Mouse (Mus musculus): ENCODE results near the gene Pygm. TPM values are rescaled to one million over a fixed set of nuclear protein-coding genes. Genes with fewer than 3 reads are reported as not detected.

Pygm gene
- polyA plus RNA-seq, 1 experiment, result 0.14 TPM

DNA sequence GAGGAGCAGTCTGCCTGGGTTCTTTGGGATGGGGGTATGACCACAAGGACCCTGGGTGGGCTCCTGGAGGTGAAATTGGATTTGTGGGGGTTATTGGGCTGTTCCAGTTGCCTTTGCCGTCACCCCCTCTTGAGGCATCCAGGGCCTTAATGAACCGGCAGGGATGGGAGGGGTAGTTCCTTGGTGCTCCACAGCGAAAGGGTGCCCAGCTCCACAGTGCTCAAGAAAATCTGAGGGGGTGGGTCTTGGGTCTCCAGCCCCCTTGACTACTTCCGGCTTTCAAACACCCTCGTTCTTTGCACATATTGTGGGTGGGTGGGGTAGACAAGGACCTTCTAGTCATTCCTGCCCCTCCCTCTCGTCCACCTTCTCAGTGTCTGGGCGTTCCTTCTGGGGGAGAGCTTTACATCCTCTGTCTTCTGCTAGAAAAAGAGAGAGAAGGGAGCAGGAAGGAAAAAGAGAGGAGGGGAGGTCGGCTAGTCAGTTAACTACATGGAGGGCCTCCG is 35.7 kb downstream of the Pygm start:
- Histone ChIP-seq H3K27me3 (ENCODE audit: control insufficient read depth) (peaks cover 68% of the 10 kb centered on the region), H3K36me3 (ENCODE audit: control insufficient read depth) (no peaks in the 10 kb centered on the region), H3K4me3 (replicated peaks) (no peak overlapping the region), H3K9me3 (ENCODE audit: control insufficient read depth, low read length) (no peaks in the 10 kb centered on the region), H3K4me1 (ENCODE audit: control insufficient read depth) (peaks cover 6% of the 10 kb centered on the region)
- no peak for TF ChIP-seq GATA1 (IDR thresholded peaks at IDR 0.05; ENCODE audit: low read length)
- no peak for TF ChIP-seq TAL1 (IDR thresholded peaks at IDR 0.05; ENCODE audit: low read length)

DNA sequence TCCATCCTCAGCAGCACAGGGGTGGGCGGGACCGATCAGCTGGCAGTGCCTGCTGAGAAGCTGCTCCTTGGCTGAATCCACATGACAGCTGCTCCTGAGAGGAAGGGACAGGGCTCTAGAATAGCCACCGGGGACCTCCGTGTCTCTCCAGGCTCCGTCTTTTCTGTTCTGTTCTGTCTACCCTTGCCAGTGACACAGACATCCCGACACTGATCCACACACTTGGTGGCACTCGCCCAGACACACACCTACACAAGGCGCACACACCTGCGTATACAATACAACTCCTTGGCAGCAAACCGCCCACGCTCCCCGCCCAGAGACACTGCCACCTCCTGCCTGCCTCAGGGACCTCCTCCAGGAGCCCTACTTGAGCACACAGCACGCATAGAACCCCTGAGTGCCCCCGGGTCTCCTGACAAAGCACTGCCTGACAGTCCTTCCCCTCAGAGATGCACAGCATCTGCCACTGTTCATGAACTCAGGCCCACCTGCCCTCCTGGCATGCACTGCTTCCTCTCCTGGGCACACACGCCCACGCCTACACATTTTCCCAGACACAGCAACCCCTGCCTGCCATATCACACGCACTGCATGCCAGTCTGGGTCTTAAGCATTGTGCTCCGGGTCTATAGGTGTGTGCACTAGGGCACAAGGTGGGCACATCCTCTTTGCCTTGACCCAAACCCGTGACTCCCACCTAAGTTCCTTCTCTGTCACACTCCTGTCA is 36.4 kb downstream of the Pygm start:
- no peak overlapping the region for H3K4me3 ChIP-seq (replicated peaks)

DNA sequence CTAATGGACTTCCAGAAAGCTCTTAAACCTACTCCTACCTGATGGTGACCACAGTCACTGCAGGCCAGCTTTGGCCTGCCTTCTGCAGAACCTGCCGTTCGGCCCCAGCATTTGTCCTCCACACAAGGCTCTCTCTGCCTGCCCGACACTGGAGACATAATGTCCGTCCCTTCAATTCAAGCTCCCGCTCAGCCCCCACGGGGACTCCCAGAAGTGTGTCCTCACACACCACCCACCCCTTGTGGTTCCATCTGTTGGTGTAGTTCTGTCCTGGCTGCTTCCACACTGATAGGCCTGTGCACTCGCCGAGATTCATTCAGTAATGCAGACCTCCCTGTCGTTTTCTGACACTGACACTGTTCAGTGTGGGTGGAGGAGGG is 37.0 kb downstream of the Pygm start:
- TF ChIP-seq GATA1 (IDR thresholded peaks at IDR 0.05; ENCODE audit: low read length) (no peak), TAL1 (IDR thresholded peaks at IDR 0.05; ENCODE audit: low read length) (no peak)
- Histone ChIP-seq H3K27me3 (ENCODE audit: control insufficient read depth) (peaks cover 76% of the 10 kb centered on the region), H3K9me3 (ENCODE audit: control insufficient read depth, low read length) (no peaks in the 10 kb centered on the region), H3K4me3 (replicated peaks) (no peak overlapping the region), H3K4me1 (ENCODE audit: control insufficient read depth) (peaks cover 6% of the 10 kb centered on the region), H3K36me3 (ENCODE audit: control insufficient read depth) (no peaks in the 10 kb centered on the region)

More for the DNA sequence above, 36.4 kb downstream of the Pygm start:
- Histone ChIP-seq H3K27me3 (ENCODE audit: control insufficient read depth) (peaks cover 73% of the 10 kb centered on the region), H3K9me3 (ENCODE audit: control insufficient read depth, low read length) (no peaks in the 10 kb centered on the region), H3K36me3 (ENCODE audit: control insufficient read depth) (no peaks in the 10 kb centered on the region), H3K4me1 (ENCODE audit: control insufficient read depth) (peaks cover 6% of the 10 kb centered on the region)
- no peak for TF ChIP-seq GATA1 (IDR thresholded peaks at IDR 0.05; ENCODE audit: low read length)
- TF ChIP-seq TAL1 (IDR thresholded peaks at IDR 0.05; ENCODE audit: low read length), result no peak

DNA sequence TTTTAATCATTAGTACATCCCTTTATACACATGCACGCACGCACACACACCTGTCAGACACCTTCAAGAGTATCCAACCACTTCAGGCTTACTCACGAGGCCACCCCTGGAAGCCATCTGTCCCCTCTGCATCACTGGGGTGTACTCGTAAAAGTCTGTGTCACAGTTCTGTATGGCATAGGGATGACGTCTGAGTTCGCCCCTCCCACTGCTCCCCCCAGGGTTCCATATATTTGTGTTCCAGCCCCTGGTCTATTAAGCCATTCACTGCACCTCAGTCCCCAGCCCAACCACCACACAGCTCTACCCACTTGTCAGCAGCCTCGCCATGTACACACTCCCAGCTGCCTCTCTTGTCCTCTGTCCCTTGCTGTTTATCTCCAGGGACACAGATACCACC is 37.8 kb downstream of the Pygm start:
- Histone ChIP-seq H3K4me3 (replicated peaks) (no peak overlapping the region), H3K27me3 (ENCODE audit: control insufficient read depth) (peaks cover 76% of the 10 kb centered on the region), H3K36me3 (ENCODE audit: control insufficient read depth) (no peaks in the 10 kb centered on the region), H3K9me3 (ENCODE audit: control insufficient read depth, low read length) (no peaks in the 10 kb centered on the region), H3K4me1 (ENCODE audit: control insufficient read depth) (peaks cover 6% of the 10 kb centered on the region)
- TF ChIP-seq GATA1 (IDR thresholded peaks at IDR 0.05; ENCODE audit: low read length), result no peak
- TF ChIP-seq TAL1 (IDR thresholded peaks at IDR 0.05; ENCODE audit: low read length), result no peak

DNA sequence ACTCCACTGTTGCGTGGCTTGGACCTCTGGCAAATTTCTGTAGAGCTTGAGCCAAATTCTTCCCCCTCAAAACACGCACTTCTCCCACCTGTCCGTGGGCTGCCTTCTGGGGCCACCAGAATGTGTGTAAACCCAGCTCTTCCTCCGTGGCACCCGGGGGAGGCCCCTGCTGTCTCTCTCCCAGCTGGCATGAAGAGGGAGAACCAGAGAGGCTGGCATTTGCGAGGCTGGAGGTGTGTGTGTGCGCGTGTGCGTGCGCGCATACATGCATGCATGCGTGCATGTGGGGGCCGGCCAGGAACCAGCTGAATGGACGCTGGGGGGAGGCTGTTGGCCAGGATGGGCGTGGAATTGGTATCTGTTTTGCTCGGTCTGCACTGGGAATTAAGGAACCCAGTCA is 39.0 kb downstream of the Pygm start:
- Histone ChIP-seq H3K4me3 (replicated peaks) (no peak overlapping the region), H3K9me3 (ENCODE audit: control insufficient read depth, low read length) (no peaks in the 10 kb centered on the region; the same call in 1 of the 2 replicates)

DNA sequence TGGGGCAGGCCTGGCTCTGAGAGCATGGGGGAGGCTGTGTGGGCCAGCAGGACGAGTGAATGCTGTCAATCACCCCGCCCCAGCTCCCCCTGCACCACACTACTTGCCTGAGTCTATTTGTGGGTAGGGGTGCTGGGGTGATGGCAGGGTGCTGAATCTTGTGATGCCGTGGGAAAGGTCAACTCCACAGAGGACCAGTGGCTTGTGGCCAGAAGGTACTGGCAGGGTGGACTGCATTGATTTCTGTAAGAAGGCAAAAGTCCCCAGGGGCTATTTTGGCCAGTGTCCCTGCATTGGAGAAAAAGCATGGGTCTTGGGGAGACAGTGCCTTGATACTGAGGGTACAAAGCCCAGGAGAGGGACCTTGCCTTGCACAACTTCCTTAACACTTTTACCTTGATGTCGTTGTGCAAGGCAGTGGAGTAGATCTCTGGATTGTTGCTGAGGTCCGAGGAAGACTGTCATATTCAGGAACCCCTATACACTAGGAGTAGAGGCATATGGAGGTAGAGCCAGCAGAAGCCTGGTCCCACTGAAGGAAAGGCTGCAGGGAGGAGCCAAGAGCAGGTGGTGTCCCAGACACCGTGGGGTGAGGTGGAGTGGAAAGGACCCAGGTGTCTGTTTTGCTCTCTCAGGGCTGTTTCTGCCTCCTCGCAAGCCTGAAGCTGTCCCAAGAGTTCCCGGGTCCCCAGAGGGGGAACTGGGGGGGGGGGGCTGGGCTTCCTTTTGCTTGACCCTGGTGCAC is 40.1 kb downstream of the Pygm start:
- Histone ChIP-seq H3K36me3 (ENCODE audit: control insufficient read depth) (no peaks in the 10 kb centered on the region), H3K4me1 (ENCODE audit: control insufficient read depth) (peaks cover 2% of the 10 kb centered on the region; the same call in 1 of the 2 replicates), H3K9me3 (ENCODE audit: control insufficient read depth, low read length) (peaks cover 3% of the 10 kb centered on the region; the same call in 1 of the 2 replicates), H3K27me3 (ENCODE audit: control insufficient read depth) (peaks cover 76% of the 10 kb centered on the region), H3K4me3 (replicated peaks) (no peak overlapping the region)
- TF ChIP-seq GATA1 (IDR thresholded peaks at IDR 0.05; ENCODE audit: low read length) (no peak), TAL1 (IDR thresholded peaks at IDR 0.05; ENCODE audit: low read length) (no peak)

More for the DNA sequence above, 39.0 kb downstream of the Pygm start:
- TF ChIP-seq TAL1 (IDR thresholded peaks at IDR 0.05; ENCODE audit: low read length) (no peak), GATA1 (IDR thresholded peaks at IDR 0.05; ENCODE audit: low read length) (no peak)
- Histone ChIP-seq H3K27me3 (ENCODE audit: control insufficient read depth) (peaks cover 76% of the 10 kb centered on the region), H3K36me3 (ENCODE audit: control insufficient read depth) (no peaks in the 10 kb centered on the region), H3K4me1 (ENCODE audit: control insufficient read depth) (peaks cover 4% of the 10 kb centered on the region)

DNA sequence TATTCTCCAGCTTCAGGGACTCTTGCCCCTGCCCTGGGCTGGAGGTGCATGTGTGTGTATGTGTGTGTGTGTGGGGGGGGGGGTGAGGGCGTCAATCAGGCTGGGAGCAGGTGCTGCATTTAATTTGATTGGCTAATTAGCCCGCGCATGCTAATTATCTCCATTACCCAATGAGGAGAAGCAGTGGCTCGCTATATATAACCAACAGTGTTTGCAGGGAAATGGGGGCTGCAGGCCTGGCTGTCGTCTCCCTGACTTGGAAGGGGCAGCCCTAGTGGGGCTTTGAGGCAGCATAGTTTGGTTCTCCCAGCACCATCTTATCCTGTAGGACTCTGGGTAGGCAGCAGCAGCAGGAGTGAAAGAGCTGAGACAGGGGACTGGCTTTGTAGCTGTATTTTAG is 41.4 kb downstream of the Pygm start:
- H3K4me3 ChIP-seq (replicated peaks), result no peak overlapping the region
- H3K27me3 ChIP-seq (ENCODE audit: control insufficient read depth), result peaks cover 76% of the 10 kb centered on the region
- no peak for TF ChIP-seq TAL1 (IDR thresholded peaks at IDR 0.05; ENCODE audit: low read length)
- no peak for TF ChIP-seq GATA1 (IDR thresholded peaks at IDR 0.05; ENCODE audit: low read length)
- H3K4me1 ChIP-seq (ENCODE audit: control insufficient read depth), result peaks cover 2% of the 10 kb centered on the region; the same call in 1 of the 2 replicates
- H3K36me3 ChIP-seq (ENCODE audit: control insufficient read depth), result no peaks in the 10 kb centered on the region
- peaks cover 3% of the 10 kb centered on the region; the same call in 1 of the 2 replicates for H3K9me3 ChIP-seq (ENCODE audit: control insufficient read depth, low read length)

DNA sequence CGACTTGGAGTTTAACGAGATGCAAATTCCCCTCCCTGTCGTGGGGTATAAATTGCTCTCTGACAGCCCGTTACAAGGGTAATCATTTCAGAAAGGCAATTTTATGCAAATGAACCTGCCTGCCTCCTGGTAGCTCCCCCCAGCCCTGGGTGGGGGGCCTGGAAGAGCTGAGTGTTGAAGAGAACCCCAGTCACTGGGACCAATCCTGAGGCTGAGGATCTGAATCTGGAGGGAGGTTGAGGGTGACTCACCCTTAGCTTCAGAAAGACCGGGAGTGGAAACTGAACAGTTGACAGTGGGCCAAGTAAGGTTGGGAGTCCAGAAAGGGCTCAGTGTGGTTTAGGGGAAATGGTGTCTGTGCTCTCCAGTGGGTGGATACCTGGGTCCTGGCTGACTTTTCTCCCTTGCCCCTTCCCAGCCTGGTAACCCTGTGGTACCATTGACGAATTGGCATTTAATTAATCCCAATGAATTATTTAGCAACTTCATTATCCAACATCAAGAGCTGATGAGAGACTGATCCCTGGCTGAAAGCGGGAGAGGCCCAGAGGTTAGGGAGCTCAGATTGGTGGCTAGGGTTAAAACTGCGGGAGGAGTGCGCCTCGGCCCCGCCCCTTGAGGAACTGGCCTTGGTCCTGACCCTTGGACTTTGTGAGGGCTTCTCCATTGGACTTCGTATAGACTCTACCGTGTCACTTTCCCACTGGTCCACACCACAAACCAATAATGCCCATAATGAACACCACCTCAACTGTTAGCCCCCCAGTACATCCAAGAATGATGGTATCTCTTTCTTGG is 42.7 kb downstream of the Pygm start:
- Histone ChIP-seq H3K27me3 (ENCODE audit: control insufficient read depth) (peaks cover 77% of the 10 kb centered on the region), H3K4me3 (replicated peaks) (no peak overlapping the region), H3K4me1 (ENCODE audit: control insufficient read depth) (peaks cover 2% of the 10 kb centered on the region; the same call in 1 of the 2 replicates), H3K9me3 (ENCODE audit: control insufficient read depth, low read length) (peaks cover 3% of the 10 kb centered on the region; the same call in 1 of the 2 replicates), H3K36me3 (ENCODE audit: control insufficient read depth) (no peaks in the 10 kb centered on the region)
- no peak for TF ChIP-seq GATA1 (IDR thresholded peaks at IDR 0.05; ENCODE audit: low read length)
- TF ChIP-seq TAL1 (IDR thresholded peaks at IDR 0.05; ENCODE audit: low read length), result no peak
